Mouse (Mus musculus): ENCODE measurements around the gene Gna15. TPM values are rescaled to one million over a fixed set of nuclear protein-coding genes. Genes with fewer than 3 reads are reported as not detected.

The Gna15 gene
- total RNA-seq, 4 experiments from 2014 or later: 0.70 to 2.2 (median 1.6) TPM

DNA sequence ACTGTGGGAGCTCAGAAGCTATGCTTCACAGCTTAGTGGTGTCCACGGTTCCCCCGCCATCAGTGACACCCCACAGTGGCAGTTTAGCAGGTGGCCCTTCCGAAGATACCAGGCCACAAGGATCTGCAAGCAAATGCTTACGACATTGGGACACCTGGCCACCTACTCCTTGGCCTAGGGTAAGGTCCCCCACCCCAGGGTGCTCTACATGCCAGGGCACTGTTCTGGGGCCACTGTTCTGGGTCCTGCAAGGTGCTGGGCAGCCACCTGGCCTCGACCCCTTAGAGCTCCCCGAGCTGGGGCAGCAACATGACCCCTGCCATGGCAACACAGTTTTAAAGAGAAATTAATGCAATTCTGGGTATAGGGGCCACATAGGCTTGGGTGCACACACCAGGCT, 28.9 kb downstream of the Gna15 start:
- no peak for DNase-seq

GRCm38 (mm10) chr10:81494260-81495041, 29.6 kb downstream of the Gna15 start:
- no peak for DNase-seq

DNA sequence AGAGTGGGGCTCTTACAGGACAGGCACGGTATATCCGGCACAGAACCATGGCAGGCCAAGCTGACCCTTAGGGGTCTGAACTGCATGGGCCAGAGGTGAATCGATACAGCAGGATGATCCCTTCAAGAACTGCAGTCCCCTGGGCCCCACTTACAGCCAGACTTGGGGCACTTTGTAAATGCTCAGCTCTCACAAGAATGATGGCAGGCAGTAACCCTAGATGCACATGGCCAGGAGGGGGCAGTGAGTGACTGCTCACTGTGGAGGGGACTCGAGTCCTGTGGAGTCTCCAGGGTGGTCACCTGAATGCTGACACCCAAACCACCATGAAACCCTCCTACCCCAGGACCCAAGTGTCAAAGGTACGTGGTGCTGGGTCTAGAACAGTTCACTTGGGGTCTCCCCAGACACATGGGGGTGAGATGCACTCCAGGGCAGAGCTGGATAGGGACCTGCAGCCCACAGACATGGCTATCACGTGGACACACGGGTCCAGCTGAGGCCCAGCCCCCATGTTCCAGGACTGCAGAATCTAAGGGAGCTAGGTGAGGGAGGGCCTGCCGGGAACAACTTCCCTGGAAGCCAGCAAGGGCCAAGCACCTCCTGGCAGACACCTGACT, 30.3 kb downstream of the Gna15 start:
- DNase-seq: no peak

DNA sequence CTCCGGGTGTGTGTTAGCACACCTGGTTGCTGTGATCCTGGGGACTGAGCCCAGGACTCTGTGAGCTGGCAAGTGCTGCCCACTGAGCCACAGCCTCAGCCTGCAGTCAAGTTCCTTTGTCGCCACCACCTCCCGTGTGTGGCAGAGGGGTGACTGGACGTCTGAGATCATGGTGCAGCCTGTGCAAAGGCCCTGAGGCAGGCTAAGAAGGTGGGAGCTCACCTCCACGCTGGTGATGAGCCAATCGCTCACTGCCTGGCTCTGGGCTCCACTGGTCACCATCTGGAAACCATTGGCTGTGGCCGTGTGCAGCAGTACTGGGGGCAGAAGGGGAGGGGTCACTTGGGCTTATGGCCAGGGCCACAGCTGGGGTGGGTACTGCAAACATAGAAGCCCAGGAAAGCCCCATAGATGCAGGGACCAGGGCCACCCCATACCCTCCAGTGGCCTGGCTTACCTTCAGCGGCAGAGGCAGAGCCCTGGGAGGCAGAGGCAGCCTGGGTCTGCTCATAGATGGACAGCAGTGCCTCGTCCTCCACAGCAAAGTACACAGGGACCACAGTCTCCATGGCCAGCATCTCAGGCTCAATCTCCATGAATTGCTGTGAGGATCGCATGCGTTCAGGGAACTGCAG, 31.3 kb downstream of the Gna15 start:
- no peak for DNase-seq

- DNase-seq: no peak
Measured at GRCm38 (mm10) chr10:81491018-81491417, 33.0 kb downstream of the Gna15 start.

GRCm38 (mm10) chr10:81489941-81490340, 34.1 kb downstream of the Gna15 start:
- DNase-seq: no peak

DNA sequence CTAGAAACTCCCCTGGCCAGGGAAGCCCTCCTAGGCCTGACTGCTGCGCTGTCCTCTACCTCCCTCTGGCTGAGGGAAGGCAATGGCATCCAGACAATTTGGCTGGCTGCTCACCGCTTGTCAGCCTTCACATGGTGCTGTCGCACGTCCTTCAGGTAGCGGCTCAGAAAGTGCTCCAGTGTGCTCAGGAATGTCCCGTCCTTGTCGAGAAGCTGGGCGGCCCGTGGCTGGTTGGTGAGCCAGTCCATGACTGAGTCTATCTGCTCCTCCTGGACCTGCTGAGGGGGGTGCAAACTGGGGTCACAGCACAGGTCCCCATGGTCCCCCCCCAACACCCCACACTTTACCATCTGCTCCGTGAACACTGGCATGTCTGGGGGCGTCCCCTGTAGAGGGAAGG, 35.9 kb downstream of the Gna15 start:
- DNase-seq: no peak

DNA sequence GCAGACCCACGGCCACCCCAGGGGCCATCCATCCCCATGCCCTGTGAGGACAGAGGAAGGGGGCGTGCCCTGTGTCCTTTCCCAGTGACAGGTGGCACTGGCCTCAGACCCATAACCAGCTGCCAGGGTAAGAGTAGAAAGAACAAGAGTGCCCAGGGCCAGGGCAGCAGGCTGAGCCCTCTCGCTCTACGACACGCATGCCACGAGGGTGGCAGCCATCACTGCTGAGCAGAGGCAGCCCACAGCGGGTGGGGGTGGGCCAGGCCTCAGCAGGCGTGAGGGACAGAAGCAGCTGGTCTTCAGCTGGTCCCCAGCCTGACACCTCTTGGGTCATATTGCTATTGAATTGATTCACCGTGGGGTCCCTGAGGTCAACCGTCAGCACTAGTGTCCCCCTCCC, 37.5 kb downstream of the Gna15 start:
- no peak for DNase-seq

DNA sequence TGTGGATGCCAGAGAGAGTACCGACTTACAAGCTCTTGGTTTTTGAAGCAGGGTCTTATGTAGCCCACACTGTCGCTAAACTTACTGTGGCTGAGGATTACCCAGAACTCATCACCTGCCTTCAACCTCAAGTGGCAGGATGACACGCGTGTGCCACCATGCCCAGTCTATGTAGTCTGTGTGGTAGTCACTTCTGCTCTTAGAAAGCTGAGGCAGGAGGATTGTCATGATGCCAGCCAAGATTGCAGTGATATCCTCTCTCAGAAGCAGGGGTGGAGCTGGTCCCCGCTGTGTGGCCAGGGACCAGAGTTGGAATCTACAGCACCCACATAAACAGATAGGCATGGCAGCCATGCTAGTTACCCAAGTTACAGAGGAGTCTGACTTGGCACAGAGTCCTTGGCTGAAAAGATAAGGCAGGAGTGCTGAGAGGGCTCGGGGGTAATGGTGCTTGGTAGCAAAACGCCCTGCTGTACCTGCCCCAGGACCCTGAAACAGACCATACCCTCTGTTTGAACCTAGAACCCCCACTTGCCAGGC, 38.5 kb downstream of the Gna15 start:
- no peak for DNase-seq

DNA sequence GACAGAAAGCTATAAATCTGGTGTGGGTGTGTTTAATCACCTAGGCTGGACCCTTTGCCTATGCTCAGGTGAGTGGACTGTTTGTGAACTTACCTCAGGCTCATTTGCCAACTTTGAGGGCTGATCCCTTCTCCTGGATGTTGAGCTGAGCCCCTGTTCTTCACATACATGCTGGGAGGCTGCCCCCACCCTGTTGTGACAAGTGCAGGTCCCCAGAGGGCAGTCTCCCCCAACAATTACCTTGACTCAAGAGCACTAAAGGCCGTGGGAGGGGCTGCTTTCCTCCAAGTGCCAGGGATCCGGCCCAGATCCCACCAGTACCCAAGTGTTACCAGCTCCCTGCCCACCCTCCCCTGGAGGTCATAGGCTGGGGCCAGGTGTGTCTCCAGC, 39.0 kb downstream of the Gna15 start:
- DNase-seq: no peak

GRCm38 (mm10) chr10:81484441-81485059, 39.5 kb downstream of the Gna15 start:
- no peak for DNase-seq

- DNase-seq: no peak
Measured at GRCm38 (mm10) chr10:81483983-81484382, 40.0 kb downstream of the Gna15 start.

GRCm38 (mm10) chr10:81482533-81482889, 41.5 kb downstream of the Gna15 start, which contains the start of gene Celf5:
TSS of gene Celf5 (minus strand) at chr10:81482709.
- DNase-seq: no peak

GRCm38 (mm10) chr10:81481605-81482532, 42.2 kb downstream of the Gna15 start:
- no peak for DNase-seq

DNA sequence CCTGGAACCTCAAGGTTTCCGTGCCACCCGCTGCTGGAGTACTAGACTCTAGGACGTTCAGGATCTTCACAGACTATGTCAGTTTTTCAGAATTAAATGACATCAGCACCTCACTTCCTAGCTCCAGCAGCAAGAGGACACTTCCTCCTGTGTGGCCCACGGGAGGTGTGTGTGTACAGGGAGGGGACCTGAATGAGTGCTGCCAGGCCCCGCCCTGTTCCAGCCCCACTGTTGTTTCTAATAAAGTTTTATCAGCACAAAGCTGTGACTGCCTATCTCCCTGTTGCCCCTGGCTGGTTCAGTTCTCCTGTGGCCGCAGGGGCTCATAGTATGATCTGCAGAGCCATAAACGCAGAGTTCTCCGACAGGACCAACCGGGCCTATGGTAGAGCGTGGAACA, 49.6 kb downstream of the Gna15 start:
- no peak for DNase-seq

GRCm38 (mm10) chr10:81473003-81473451, 51.0 kb downstream of the Gna15 start:
- DNase-seq: no peak

- no peak for DNase-seq
Measured at GRCm38 (mm10) chr10:81472403-81473002, 51.5 kb downstream of the Gna15 start.

- DNase-seq: no peak
Measured at GRCm38 (mm10) chr10:81470454-81470853, 53.6 kb downstream of the Gna15 start.

DNA sequence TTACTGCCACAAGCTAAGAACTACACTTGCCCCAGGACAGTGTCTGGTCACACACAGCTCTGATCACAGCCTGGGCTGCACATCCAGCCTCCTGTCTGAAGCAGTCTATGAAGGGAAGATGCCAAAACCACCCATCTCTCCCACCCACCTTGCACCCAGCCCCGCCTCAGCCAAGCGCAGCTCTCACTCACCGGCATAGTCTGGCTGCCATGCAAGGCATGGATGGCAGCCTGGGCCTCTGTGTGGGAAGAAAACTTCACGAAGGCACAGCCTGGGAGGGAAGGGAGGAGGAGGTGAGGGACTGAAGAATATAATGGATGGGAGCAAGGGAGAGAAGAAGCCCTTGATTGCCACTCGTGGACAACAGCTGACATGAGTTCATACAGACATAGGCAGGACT, 54.8 kb downstream of the Gna15 start:
- no peak for DNase-seq

DNA sequence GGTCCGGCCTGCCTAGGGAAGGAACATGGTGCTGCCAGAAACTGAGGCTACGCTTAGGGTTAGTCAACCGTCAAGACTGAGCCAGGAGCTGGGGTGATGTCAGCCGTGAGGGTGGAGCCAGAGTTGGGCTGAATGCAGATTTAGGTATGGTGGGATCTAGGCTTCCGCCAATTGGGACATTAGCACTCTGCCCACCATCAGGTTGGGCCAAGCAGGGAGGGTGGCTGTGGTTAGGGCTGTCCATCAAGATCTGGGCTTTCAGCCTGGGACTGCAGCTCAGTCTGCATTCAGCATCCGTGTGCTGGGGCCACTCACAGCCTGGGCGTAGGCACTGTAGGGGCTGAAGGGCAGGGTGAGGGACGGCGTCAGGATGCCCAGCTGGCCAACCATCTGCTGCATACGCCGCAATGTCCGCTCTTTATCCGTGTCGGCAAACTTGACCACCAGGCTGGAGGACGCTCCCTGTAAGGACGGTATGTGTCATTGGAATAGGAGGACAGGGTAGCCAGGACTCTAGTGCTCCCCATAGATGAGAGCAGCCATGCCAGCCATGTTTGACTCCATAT, 56.3 kb downstream of the Gna15 start:
- DNase-seq: no peak

DNA sequence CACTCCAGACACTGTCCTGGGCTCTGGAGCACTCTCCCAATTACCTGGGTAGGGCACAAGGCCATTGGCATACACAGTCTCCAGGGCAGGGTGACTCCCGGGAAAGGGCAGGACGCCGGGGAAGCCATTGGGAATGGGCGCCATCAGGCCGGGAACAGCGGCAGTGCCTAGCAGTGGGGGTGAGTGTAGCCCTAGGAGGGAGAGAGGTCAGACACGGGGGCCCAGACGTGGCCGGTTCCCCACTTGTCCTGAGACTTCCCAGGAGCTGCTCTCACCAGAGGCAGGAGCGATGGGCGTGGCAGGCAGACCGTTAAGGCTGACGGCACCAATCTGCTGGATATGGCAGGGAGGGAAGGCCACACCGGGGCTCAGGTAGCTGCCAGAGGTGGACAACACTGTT, 57.1 kb downstream of the Gna15 start:
- no peak for DNase-seq

All from adrenal gland, adult 8-10 months (tissue).